Mouse (Mus musculus) ovary, postnatal 14 days (tissue): ENCODE results near the gene Daw1.

Experiments
- DNase-seq: peaks from one replicate; pipeline ENCODE4 v3.0.0; 2022; ENCODE audit warnings: low spot score

Daw1 gene

DNA sequence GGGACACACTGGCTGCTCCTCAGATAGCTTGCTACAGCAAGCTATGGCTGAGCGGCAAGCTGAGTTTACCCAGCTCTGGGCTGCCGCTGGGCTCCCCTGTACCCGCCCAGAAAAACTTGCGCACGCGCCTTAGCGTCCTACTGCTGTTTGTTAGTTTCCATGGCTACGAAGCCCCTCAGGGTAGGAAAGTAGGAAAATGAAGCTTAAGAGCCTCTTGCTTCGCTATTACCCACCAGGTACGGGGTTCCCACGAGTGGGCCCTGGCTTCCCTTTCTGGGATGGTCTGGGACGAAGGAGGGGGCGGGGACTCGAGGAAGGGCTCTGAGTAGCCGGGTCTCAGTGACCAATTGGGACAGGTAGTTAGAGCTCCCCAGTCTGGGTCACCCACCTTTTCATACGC is at the start of gene Daw1:
TSS of gene Daw1 (plus strand) at position 150 of the 400 bp plus-strand sequence.
- DNase-seq: peak; percentile 53

DNA sequence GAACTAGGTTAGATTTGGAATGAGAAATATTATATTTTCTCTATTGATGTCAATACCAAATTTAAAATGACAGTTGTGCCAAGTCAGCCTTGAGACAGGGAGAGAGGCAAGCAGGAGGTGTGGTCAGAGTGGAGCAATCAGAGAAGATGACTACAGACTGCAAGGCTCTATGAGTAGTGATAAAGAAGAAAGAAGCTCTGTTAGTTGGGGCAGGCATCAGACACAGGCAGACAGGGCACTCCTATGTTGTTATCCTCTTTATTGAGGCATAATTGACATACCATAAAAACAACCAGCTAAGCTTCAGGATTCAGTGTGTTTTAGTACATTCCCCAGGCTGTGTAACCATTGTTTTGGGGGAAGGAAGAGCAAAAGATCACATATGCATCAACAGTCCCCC is 48.6 kb upstream of the Daw1 start:
- no peak for DNase-seq

GRCm38 (mm10) chr1:83111726-83112125 is 47.8 kb upstream of the Daw1 start:
- DNase-seq: no peak

DNA sequence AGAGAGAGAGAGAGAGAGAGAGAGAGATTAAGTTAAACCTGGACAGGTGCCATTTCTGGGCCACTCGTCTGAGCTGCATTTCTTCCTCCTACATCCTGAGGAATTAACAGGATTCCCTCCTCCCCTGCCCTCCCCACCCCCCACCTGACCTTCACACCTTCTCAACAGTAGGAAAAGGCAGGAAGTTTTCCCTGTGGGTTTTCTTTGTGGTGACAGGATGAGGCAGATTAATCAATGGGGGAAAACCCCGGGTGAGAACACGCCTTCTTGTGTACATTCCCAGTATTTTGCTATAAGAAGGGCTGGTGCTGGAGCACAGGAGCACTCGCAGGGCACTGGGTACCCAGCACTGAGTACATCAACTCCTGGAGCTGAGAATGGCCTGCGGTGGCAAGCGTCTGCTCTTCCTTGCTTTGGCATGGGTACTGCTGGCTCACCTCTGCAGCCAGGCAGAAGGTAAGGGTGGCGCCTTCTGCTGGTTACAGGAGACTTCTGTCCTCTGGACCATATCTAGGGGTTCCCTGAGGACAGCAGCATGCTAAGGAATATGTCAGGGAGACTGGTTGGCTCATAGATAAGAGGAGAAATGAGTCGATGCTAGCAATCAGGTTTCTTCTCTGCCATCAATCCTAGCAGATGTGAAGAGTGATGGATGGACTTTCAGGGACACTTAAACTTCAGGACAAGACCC is 43.0 kb upstream of the Daw1 start, which contains the start of gene Ccl20:
TSS of gene Ccl20 (plus strand) at position 320 of the 691 bp plus-strand sequence.
- DNase-seq: no peak

GRCm38 (mm10) chr1:83117217-83117616 is 42.3 kb upstream of the Daw1 start:
- DNase-seq: no peak

GRCm38 (mm10) chr1:83117661-83118060 is 41.9 kb upstream of the Daw1 start:
- no peak for DNase-seq

GRCm38 (mm10) chr1:83119903-83120302 is 39.6 kb upstream of the Daw1 start:
- DNase-seq: no peak

DNA sequence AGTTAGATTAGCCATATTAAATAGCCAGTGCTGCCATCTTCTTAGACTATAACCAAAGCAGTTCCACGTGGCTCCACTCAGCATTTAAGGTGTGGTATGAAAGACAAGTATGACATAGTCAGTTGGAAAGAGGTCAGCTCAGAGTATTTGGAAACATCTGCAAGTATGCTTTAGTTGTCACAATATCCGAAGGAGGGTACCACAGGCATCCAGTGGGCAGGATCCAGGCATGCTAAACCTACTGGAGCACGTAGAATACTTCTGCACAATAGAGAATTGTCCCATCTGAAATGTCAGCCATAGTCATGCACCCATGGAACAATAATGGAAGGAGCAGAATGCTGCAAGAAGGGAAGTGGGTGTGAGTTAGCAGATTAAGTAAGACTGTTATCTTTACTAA is 39.2 kb upstream of the Daw1 start:
- DNase-seq: no peak

DNA sequence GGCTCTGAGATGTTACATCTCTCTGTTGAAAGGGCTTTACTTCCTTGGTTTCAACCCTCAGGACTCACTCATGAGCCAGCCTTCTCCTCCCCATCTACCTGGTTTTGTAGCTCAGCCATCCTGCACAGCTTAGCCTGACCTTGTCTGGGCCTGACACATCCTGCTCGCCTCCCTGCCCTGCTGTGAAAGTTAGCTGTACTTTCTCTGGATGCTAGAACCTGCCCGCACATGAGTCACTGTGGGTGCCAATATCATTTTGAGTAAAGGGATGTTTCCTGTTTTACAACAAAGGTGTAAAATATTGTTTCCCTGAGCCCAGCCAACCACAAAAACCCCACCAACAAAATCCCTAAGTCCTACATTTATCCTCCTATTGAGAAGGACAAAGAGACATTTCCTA is 36.4 kb upstream of the Daw1 start:
- no peak for DNase-seq

DNA sequence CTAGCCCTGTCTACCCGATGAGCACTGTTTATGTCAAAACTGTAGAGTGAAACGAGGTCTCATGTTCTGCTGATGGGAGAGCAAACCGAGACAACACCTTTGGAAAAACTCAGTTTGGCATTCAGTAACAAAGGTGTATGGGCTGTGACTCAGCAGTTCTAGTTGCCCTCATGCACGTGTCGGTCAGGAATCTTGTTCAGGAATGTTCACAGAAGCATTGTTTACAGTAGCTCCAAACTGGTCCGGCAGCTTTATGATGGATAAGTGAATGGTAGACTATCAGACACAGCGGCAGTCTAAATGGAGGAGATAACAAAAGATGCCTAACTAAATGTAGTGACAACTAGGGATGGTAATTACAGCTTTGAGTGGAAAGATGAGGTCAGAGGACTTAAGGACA is 23.7 kb upstream of the Daw1 start:
- DNase-seq: no peak

- DNase-seq: no peak
Observed at GRCm38 (mm10) chr1:83137847-83138246, 21.7 kb upstream of the Daw1 start.

DNA sequence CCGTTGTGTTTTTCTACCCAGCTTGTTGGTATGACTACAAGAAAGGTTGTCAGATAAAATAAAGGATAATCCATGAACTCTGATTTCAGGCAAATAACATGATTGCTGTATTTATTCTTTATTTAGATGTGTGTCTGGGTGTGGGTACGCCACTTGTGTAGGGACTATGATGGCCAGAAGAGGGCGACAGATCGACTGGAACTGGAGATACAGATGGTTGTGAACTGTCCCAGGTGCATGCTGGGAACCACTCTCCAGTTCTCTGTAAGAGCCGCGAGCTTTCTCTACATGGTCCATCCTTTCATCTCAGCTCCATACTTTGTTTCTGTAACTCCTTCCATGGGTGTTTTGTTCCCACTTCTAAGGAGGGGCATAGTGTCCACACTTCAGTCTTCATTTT is 20.8 kb upstream of the Daw1 start:
- no peak for DNase-seq

- no peak for DNase-seq
Observed at GRCm38 (mm10) chr1:83141510-83141909, 18.0 kb upstream of the Daw1 start.

DNA sequence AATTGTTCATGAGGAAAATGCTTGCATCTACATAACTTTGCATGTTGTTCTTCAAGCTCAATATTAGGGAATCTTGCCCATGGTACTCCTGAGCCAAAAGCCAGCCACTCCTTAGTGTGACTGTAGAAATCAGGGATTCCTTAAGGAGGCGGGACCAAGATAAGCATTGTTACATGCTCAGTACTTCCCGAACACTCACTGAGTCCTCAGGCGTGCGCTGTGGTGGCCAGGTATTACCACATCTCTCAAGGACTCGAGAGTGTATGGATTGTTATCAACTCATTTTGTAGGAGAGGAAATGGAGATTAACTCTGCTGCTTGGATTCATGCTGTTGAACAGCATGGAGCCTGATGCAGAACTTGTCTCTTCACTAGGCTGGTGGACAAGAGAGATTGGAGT is 17.5 kb upstream of the Daw1 start:
- no peak for DNase-seq

DNA sequence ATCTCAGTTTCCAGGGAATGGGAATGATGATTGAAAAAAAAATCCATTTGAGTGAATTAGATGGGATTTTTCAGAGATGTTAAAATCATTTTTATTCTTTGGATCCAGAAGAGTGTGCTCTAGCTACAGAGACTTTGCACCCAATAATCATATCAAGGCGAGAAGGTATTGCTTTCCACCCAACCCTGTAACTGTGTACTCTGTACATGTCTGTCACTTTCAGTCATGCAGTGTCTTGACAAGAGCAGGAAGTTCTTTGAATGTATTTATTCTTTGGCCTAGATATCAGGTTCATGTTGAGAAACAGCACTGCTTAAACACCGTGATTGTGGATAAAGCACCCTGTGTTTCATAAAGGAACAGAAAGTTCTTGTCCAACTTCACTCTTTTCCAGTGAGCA is 13.0 kb upstream of the Daw1 start:
- no peak for DNase-seq

- no peak for DNase-seq
Observed at GRCm38 (mm10) chr1:83150227-83150626, 9.3 kb upstream of the Daw1 start.

DNA sequence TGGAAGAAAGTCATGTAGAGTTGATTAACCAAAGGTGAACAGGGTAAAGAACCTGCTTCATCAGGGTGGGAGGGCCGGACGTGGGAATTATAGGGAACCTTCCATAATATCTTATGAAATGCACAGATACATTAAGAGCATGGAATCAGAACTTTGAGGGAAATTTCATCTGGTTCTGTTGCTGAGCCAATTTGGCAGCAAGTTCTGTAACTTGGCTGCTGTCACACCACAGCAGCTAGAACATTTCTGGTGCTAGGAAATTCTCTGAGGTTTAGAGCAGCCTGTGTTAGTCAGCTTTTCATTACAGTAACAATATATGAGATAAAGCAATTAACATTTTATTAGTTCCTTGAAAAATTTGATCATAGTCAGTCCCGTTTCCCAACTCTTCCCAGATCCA is 6.6 kb upstream of the Daw1 start:
- no peak for DNase-seq

DNA sequence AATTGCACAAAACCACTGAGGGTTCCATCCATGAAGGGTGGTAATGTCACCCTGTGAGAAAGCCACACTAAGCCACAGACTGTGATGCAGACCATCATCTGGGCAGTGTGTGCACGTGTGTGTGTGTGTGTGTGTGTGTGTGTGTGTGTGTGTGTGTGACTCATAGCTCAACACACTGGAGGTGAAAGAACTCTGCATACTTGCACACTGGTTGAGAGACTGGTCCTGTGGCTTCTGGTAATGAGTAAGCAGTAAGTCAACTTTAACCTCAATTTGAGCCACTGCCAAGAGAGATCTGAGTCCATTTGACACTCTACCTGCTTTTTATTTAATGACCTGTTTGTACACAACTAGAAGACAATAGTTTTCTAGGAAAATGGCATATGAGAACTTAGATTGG is 2.7 kb upstream of the Daw1 start:
- DNase-seq: no peak

DNA sequence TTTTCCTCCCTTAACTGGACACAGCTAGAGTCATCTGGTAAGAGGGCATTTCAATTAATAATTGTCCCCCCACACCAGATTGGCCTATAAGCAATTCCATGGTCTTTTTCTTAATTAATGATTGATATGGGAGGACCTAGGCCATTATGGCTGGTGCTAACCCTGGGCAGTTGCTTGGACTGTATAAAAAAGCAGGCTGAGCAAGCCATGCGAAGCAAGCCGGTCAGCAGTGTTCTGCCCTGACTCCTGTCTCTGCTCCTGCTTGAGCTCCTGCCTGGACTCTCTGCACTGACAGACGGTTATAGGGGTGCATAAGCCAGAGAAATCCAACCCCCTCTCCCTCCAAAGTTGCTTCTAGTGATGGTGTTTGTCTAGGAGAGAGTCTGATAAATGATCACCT is 2.1 kb downstream of the Daw1 start:
- DNase-seq: no peak

- no peak for DNase-seq
Observed at GRCm38 (mm10) chr1:83164027-83164426, 4.5 kb downstream of the Daw1 start.

DNA sequence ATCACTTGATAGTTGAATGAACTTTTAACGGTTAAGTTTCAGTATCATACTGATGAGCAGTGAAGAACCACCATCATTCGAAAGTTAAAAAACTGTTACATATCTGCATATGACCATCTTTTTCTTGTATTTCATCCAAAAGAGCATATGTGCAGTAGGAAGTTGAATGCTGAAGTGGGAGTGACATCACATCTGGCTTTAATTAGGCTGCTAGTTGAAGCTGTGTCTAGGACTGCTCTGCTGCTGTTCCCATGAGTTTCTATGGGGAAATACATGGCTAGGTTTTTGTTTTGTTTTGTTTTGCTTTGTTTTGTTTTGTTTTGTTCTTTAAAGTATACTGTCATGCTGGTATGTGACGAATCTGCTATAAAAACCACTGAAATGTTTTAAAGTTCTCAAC is 9.6 kb downstream of the Daw1 start:
- no peak for DNase-seq

DNA sequence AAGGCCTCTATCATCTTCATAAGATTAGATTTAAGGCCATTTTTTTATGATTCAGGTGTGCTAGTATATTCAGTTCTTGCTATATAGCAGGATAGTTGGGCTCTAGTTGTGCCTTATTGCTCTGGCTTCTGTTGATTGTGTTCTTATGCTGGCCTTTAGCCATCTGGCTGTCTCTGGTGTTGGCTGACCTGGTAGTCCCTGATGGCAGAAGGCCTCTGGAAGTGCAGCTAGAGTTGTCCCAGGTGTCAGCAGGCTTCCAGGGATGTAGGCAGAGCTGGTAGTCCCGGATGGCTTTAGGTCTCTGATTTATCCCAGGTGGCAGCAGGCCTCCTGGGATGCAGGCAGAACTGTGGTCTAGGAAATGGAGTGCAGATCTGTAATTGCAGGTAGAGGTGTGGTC is 16.4 kb downstream of the Daw1 start:
- DNase-seq: no peak

- no peak for DNase-seq
Observed at GRCm38 (mm10) chr1:83179531-83179930, 20.0 kb downstream of the Daw1 start.

DNA sequence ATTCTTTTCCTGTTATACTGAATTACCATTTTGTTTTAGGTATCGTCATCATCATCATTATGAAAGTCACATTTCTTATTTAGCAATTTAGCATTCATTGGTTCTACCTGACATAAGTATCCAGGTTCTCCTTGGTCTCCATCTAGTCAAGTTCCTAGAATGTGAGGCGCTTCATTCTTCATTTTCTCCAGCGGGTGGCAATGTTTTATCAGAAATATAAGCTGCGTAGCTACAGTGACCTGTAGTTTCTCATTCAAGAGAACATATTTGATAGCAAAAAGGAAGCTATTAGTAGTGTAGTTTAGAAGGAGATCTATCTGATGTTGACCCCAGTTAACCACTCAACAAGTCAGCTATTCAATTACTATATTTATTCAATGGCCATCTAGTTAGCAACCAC is 21.9 kb downstream of the Daw1 start:
- DNase-seq: peak; percentile 7

DNA sequence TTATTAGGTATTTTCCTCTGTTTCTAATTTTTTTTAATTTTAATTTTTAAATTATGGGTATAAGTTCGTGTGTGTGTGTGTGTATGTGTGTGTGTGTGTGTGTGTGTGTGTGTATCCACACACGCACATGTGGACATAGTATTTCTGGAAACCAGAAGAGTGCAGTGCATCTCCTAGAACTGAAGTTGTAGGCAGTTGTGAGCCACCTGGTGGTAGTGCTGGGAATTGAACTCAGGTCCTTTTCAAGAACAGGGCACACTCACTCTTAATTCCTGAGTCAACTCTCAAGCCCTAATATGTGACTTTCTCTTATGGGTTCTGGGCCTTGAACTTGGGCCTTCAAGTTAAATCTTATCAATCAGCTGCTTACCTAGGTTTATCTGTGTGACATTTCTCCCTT is 27.6 kb downstream of the Daw1 start:
- DNase-seq: peak; percentile 16
